Mouse (Mus musculus) embryo, embryonic 11 days (tissue): ENCODE results near the gene Col26a1.
A peak's percentile ranks its signal among the peaks of the same experiment; 100 is the strongest.
"Not testable (repeated sequence)": the region's sequence is repeated elsewhere in the genome, so short reads cannot be mapped to it uniquely, and the experiment has no call there.

Source experiments
- DNase-seq: peaks from one replicate; pipeline ENCODE4 v3.0.0-alpha.2; 2015

Gene Col26a1

DNA sequence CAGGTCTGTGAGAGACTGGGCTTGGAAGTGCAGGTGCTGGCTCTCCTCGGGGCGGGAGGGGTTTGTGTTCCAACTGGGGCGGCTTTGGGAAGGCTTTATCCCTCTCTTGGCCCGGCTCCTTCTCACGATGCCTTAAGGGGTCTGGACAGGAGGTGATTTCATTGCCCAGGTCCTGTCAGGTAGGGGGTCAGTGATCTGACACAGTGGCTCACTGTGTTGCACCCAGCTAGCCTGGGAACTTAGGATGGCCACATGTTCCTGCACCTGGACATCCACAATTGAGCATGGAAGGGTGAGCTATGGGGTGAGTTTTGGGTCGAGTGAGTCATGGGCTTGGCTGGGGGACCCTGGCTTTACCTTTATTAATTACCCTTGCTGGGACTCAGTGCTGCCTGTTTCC, 144.1 kb downstream of the Col26a1 start:
- DNase-seq, result no peak

DNA sequence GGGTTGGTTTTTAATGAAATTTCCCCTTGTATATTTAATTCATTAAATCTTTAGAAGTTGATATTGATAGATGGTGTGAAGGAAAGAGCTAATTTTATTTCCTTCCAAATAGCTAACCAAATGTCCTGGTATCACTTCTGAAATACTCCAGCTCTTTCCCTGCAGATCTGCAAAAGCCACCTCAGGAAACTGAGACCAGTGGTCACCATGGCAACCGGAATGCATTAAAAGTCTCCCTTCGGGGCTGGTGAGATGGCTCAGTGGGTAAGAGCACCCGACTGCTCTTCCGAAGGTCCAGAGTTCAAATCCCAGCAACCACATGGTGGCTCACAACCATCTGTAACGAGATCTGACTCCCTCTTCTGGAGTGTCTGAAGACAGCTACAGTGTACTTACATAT, 156.7 kb downstream of the Col26a1 start:
- DNase-seq, result not testable (repeated sequence)

DNA sequence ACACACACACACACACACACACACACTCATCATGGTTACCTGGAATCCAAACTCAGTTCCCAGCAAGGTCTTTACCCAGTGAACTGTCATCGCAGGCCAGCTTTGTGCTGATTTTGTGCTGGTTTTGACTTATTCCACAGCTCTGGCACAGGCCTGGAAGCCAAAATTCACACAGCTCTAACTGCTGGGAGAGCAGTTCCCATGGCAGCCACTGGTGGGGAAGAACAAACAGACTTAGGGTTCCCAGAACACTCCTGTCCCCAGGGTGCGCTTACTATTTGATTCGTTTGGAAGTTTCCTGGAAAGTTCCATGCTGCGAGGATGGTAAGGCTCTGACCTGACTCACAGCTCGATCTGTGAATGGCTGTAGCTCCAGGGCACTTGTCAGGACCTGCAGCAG, 161.4 kb downstream of the Col26a1 start:
- DNase-seq, result no peak

DNA sequence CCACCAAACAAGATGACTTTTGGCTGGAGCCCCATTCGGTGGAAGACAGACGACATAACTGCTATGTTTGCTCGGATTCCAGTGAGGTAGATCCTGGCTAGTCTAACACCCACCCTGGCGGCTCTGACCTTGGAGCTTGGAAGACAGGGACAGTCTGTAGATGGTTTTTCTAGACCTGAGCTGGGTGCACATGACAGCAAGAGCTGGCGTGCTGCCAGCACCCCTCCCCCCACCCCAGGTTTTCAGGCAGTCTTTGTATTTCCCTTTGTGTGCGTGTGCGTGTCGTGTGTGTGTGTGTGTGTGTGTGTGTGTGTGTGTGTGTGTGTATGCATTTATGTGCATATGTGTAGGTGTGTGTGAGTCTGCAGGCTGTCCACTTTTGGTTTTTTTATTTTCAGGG, 164.4 kb downstream of the Col26a1 start:
- no peak for DNase-seq

DNA sequence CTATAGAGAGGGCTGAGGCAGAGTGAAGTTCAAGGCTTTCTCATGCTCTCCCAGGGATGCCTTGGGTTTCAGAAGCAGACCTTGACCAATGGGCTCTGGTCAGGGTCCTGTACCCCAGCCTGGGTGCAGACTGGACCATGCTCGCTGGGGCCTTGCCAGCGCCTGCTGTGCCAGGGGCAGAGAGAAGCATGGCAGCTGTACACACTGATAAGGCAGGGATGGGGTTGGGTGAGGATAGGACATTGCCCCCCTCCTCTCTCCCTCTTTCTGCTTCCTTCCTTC, 165.5 kb downstream of the Col26a1 start:
- DNase-seq, result no peak

DNA sequence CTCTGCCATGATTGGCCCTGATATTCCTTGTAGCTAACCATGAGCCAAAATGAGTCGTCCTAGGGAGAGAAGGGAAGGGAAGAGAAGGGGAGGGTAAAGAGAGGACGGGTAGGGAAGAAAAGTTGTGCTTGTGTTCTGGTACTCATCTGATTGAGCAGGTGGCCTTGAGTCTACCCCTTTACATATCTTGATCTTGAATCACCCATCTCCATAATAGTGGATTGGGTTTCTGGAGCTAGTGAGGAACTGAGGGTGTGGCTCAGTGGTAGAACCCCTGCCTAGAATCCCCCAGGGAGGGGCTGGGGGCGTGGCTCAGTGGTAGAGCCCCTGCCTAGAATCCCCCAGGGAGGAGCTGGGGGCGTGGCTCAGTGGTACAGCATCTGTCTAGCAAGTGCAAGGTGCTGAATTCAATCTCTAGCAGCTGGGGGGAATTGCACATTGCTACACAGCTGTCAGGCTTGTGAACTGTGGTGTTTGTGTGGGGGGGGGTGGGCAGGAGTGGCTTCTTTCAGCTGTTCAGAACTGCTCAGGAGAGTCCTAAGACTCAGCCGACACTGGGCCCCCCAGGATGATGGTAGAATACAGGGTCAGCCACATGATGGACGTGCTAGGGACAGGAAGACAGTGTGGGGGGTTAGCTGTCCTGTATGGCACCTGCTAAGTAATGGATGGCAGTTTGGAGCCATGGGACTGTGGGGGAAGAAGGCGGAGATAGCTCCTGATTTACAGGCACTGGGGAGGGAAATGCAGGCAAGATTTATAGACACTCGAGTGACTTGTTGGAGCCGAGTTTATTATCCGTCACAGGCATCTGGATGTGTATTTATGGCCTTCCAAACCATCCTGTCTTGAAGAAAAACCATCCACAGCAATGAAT, 166.1 kb downstream of the Col26a1 start:
- no peak for DNase-seq

DNA sequence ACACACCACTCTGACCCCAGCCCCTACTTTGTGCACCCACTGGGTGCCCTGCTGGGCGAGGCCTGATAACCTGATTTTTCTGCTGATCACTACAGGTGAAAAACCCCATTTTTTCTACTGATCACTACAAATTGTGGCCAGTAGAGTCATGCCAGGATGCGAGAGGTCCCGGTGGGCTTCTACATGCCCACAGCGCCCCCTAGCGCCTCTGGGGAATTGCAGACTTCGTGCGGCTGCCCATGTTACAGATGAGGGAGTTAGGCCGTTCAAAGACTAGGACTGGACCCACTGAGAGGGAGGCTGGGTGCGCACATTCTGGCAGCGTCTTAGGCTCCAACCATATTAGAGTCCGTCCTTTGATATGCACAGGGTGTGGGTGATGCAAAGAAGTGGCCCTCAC, 168.1 kb downstream of the Col26a1 start:
- peak; percentile 82 for DNase-seq

DNA sequence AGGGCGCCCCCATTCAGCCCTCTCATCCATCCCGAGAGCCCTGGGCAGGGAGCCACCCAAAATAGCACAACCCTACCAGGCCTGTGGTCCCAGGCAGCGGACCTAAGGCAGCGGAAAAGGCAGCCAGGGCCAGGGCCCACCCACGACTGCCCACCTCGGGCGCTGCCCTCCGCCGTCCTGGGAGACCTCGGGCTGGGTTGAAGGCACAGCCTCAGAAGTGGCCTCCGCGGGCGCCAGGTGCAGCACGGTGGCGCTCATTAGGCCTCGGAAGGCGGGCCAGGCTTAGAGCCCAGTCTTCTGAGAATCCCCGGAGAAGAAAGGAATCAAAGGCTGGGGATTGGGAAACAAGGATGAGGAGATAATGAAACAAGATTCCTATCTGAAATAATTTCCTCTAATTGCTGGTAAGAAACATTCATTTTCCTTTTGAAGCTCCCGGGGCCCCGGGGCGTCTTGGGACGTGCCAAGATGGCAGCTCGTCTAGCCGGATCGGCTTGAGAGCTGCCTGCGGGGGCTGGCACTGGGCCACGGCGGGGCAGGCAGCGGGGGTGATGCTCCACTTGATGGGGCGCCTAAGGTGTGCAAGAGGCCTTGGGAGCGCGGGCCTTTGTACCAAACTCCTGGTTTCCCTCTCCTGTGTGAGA, 168.7 kb downstream of the Col26a1 start:
- DNase-seq, result peak; percentile 30

DNA sequence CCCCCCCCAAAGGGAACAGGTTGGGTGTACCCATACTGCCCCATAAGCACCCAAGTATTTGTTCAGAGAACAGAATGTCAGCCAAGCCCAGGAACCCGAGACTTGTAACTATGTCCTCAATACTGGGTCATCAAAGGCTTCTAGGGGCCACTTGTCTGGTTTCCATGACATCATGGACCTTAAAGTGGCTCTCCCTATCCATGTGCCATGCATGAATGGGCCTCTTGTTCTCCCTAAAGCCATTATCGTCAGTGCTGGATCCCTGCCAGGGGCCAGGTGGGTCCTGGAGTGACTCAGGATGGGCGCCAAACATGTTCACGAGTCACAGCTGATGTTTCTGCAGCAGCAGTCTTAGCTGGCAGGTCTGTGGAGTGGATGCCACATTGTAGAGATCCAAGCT, 172.3 kb downstream of the Col26a1 start:
- DNase-seq, result no peak

DNA sequence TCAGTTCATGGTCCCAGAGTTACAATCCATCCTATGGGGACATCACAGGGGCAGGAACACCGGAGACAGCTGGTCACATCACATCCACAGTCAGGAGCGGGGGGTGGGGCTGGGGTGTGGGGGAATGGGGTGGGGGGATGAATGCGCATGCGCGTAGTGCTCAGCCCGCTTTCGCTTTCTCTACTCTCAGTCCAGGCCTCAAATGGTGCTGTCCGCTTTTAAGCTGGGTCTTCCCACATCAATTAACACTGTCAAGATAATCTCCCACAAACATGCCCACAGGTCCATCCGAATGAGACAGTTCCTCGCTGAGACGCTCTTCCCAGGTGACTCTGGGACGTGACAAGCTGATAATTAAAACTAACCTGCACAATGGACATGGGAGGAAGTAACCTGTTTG, 174.9 kb downstream of the Col26a1 start:
- no peak for DNase-seq

DNA sequence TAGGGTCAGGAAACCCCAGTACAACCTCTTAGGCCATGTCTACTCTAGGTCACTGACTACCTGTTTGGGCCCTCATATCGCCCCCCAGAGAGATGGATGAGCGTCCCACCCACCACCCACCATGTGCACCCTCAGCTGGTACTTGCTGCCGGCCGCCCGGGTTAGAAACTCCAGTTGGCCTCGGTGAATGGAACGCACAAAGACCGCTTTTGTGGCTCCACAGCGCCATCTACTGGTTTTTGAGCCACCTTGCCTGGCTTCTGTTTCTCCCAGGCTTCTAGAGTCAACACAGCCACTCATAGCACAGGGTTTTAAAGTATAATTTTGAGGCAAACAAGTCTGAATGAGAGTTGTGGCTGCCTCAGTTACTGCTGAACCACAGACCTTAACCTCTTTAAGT, 176.2 kb downstream of the Col26a1 start:
- DNase-seq, result peak; percentile 93

DNA sequence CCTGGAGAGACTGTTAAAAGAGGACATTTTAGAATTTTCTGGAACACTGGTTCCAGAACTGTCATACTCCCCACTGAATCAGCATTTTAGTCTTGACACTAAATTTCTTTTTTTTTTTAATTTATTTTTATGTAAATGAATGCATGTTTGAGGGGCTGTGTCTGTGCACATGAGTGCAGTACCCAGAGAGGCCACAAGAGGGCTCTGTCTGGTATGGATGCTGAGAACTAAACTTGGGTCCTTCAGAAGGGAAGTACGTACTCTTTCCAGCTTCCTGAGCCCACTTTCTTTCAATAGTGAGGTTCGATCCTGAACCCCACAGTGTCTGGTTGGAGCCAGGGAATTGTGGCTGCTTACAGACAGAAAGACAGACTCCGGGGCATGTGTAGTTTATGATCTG, 177.5 kb downstream of the Col26a1 start:
- no peak for DNase-seq

DNA sequence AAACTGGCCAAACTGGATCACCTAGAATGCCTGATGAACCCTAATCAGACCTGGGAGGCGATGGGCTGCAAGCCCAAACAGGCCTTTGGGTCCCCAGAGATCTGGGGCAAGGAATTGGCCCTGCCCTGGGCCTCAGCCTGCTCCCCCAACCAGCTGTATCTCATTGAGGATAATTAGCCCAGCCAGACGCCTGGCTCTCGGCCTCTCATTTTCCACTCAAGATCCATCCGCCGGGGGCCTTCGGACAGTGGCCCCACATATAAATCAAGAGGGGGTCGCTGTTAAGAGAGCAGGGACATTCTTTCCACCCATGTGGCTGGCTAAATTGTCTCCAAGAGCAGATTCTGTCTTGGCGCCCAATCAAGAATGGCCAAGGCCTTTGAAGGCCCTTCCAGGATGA, 178.9 kb downstream of the Col26a1 start:
- no peak for DNase-seq

DNA sequence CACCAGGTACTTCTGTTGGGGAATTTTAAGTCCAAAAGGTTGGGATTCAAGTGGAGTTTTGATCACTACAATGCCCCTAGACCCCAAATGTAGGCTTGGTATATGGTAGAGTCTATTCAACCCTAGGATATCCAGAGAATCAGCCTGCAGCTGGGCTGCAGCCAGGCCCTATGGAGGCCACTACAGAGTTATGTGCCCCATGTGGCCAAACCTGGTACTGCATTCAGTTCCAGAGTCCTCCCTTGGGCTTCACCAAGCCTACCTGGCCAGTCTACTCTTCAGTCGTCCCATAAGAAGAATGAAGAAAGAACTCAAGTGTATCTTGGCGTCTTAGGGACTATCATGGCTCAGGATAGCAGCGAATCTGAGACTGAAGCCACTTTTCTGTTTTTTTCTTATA, 179.3 kb downstream of the Col26a1 start:
- peak; percentile 69 for DNase-seq

DNA sequence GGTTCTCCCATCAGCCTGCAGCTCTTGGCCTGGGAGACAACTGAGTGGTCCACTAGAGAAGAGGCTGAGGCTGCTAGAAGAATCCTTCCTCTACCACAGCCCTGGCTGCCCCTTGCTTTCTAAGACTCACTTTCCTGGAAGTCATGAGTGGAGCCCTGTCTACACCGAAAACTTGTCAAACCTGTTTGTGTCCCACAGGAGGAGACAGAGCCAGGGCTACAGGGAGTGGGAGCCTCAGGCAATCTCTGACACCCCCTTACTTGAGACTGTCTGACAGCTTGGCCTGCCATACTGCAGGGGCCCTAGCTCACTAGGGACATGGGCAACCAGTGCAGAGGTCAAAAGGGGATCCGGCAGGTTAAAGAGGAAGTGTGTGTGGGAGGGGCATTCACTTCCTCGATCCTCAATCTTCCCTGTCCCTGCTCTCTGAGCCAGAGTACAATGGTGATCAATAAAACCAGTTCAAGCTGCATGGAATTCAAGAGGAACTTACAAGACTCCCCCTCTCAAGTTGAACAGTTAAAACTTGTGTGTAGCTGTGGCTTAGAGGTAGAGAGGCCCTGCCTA, 180.8 kb downstream of the Col26a1 start:
- DNase-seq, result no peak

DNA sequence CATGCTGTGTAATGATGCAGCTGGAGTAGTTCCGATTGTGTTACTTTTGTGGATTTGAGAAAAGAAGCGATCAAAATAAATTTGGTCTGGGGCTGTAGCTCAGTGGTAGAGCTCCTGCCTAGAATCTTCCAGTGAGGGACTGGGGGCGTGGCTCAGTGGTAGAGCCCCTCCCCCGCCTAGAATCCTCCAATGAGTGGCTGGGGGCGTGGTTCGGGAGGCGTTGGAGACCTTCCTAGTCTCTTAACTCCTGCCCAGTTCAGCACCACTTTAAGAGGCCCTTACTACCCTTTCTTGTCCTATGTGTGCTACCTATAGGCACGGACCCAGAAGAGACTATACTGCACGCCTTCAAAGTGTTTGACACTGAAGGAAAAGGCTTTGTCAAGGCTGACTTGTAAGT, 185.4 kb downstream of the Col26a1 start:
- DNase-seq, result no peak

DNA sequence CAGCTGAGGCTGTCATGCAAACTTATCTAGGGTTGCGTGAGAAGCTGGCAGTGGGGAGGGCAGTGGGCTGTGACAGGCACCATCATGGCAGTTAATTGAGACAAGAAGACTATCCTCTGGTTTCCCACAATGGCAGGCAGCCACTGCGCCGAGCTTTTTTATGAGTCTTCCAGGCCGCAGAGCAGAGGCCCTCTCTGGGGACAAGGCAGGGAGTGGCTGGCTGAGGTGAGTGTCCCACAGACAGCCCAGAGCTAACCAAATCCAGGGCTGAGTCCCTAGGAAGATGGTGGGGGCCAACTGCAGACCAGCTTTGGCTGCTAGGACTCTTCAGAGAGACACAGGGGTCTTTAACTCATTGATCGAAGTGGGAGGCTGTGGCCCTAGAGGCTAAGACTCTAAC, 186.5 kb downstream of the Col26a1 start:
- DNase-seq, result no peak

DNA sequence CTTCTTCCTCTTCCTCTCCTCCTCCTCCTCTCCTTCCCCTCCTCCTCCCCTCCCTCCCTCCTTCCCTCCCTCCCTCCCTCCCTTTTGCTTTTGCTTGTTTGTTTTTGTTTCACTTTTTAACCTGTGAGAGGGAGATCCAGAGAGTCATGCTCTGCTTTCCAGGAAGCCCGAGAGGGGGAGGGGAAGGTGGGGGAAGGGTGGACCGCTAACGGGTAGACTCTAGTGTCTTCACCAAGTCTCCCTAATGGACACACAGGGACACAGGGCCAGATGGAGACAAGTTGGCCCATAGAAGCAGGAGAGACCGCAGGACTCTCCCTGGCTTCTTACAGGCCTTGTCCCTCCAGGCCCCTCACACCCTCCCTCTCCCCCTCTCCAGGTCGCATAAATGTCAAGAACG, 188.0 kb downstream of the Col26a1 start:
- no peak for DNase-seq

DNA sequence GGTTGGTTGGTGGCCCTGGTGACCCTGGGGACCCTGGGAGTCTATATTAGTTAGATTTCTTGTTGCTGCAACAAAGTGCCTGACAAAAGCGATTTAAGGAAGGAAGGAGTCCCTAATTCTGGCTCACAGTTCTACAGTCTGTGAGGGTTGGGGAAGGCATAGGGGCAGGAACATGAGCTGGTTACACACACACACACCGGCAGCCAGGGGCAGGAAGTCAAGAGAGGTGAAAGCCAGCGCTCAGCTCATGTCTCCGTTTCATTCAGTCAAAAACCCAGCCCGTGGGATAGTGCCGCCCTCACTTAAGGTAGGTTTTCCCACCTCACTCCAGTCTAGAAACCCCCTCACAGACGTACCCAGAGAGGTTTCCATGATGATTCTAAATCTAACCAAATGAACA, 189.6 kb downstream of the Col26a1 start:
- DNase-seq, result no peak

DNA sequence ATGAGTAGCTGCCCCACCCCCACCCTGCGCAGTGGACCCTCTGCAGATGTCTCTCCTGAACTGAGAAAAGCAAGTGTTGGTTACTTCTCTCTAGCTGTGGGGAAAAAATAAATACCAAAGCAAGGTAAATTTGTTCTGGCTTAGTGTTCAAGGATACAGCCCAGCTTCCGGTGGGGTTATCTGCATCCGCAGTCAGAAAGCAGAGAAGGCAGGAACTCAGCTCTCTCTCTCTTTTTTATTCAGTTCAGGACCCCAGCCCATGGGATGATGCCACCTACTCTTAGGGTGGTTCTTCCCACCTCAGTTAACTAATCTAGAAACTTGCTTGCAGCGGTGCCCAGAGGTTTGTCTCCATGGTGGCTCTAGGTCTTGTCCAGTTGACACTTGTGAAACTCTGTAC, 190.2 kb downstream of the Col26a1 start, which contains the start of gene Myl10:
TSS of gene Myl10 (plus strand) at position 363 of the 400 bp plus-strand sequence.
- DNase-seq, result no peak
